In genomic region chr6:67535005-67535776, GRCm38 (mm10) we compare ENCODE assay signal across 10 mouse cellular contexts. TPM values are rescaled to one million over a fixed set of nuclear protein-coding genes. Genes with fewer than 3 reads are reported as not detected.
A peak's percentile ranks its signal among the peaks of the same experiment; 100 is the strongest.
DNase-seq lines count a peak whose midpoint lies in the region; ATAC-seq and TF ChIP-seq lines count a peak whose summit lies in the region.
"Had no signal": no experiment of that assay in that cellular context is flagged by ENCODE, and none has a peak within 500 bp of the region (broad histone marks: within the 10 kb centered on the region; RNA-seq: fewer than 3 reads in every experiment).

No protein-coding gene starts in this region.

- 1% methylated on average over 62 of the region's 62 CpGs for WGBS in heart, embryonic 13.5 days
- WGBS in hindbrain, embryonic 13.5 days: under 1% methylated on average over 62 of the region's 62 CpGs
- 2% methylated on average over 62 of the region's 62 CpGs for WGBS in liver, embryonic 14.5 days (ENCODE audit: insufficient replicate concordance)

- peak overlapping the region; percentile 83 for H3K4me2 ChIP-seq in heart, embryonic 13.5 days
- H3K4me2 ChIP-seq in hindbrain, embryonic 13.5 days: peak overlapping the region; percentile 86
- peak overlapping the region; percentile 13; the same call in 1 of the 2 replicates for H3K4me2 ChIP-seq in liver, embryonic 14.5 days (ENCODE audit: low read depth)

- H3K36me3 ChIP-seq in heart, embryonic 13.5 days: no peaks in the 10 kb centered on the region
- no peaks in the 10 kb centered on the region for H3K36me3 ChIP-seq in hindbrain, embryonic 13.5 days
- no peaks in the 10 kb centered on the region for H3K36me3 ChIP-seq in liver, embryonic 14.5 days (replicated peaks; ENCODE audit: control insufficient read depth, insufficient read depth, low read depth)

- no peaks in the 10 kb centered on the region for H3K9me3 ChIP-seq in heart, embryonic 13.5 days
- no peaks in the 10 kb centered on the region for H3K9me3 ChIP-seq in hindbrain, embryonic 13.5 days
- no peaks in the 10 kb centered on the region for H3K9me3 ChIP-seq in liver, embryonic 14.5 days (ENCODE audit: control insufficient read depth, low read length)

- TF ChIP-seq EP300 in liver, embryonic 14.5 days (IDR thresholded peaks at IDR 0.05; ENCODE audit: low read depth): no peak

- TF ChIP-seq POLR2A in bone marrow macrophage, adult 2 months (IDR thresholded peaks at IDR 0.05; ENCODE audit: borderline replicate concordance, low read depth, low read length): no peak

- no peak overlapping the region for H3K27ac ChIP-seq in heart, embryonic 13.5 days (replicated peaks)
- H3K27ac ChIP-seq in bone marrow macrophage, adult 2 months (ENCODE audit: insufficient read depth, low read depth, low read length): no peak overlapping the region
- no peak overlapping the region for H3K27ac ChIP-seq in hindbrain, embryonic 13.5 days
- H3K27ac ChIP-seq in liver, embryonic 14.5 days: no peak overlapping the region

- no peak for DNase-seq in heart, adult 11 months
- no peak for DNase-seq in liver, embryonic 14.5 days (ENCODE audit: low read depth in 3 of 3, low spot score in 3 of 3)
- DNase-seq in natural killer cell, adult 2 months (ENCODE audit: low spot score in 2 of 2): peak; percentile 24 to 38
- DNase-seq in layer of hippocampus, postnatal 10 days (ENCODE audit: low spot score in 2 of 2): no peak
- DNase-seq in adrenal gland, adult 8-10 months: no peak

- TF ChIP-seq CTCF in bone marrow macrophage, adult 2 months (IDR thresholded peaks at IDR 0.05; ENCODE audit: low read depth, low read length): no peak
- TF ChIP-seq CTCF in liver, embryonic 14.5 days (IDR thresholded peaks at IDR 0.05; ENCODE audit: low read depth): no peak

- peak overlapping the region; percentile 52 for H3K9ac ChIP-seq in heart, embryonic 13.5 days
- H3K9ac ChIP-seq in hindbrain, embryonic 13.5 days: peak overlapping the region; percentile 66
- no peak overlapping the region for H3K9ac ChIP-seq in liver, embryonic 14.5 days (replicated peaks)

- peak overlapping the region; percentile 53 for H3K4me3 ChIP-seq in heart, embryonic 13.5 days
- H3K4me3 ChIP-seq in bone marrow macrophage, adult 2 months (ENCODE audit: insufficient read depth, low read length): peak overlapping the region; percentile 15; the same call in 1 of the 2 replicates
- peak overlapping the region; percentile 54 for H3K4me3 ChIP-seq in hindbrain, embryonic 13.5 days
- H3K4me3 ChIP-seq in liver, embryonic 14.5 days (ENCODE audit: insufficient read depth in 1 of 2, low read depth in 2 of 2, low read length in 2 of 2): peak overlapping the region; percentile 4 to 6; a peak in 2 of 4 replicates

- ATAC-seq in heart, embryonic 13.5 days (ENCODE audit: extremely low read depth, insufficient number of reproducible peaks, low FRiP score, low TSS enrichment): no peak
- peak; percentile 80 for ATAC-seq in hindbrain, embryonic 13.5 days (ENCODE audit: low FRiP score)
- 0 out of 2 replicates have a peak, but pooled peaks have one; percentile 8 for ATAC-seq in liver, embryonic 14.5 days (ENCODE audit: insufficient read depth)

- peaks cover 24% of the 10 kb centered on the region for H3K4me1 ChIP-seq in heart, embryonic 13.5 days
- H3K4me1 ChIP-seq in bone marrow macrophage, adult 2 months (ENCODE audit: control insufficient read depth, insufficient read depth, low read length): peaks cover 5% of the 10 kb centered on the region
- H3K4me1 ChIP-seq in hindbrain, embryonic 13.5 days (replicated peaks): peaks cover 25% of the 10 kb centered on the region
- H3K4me1 ChIP-seq in liver, embryonic 14.5 days (replicated peaks; ENCODE audit: control insufficient read depth in 2 of 2, insufficient read depth in 2 of 2, low read length in 1 of 2): no peaks in the 10 kb centered on the region

- peaks cover 70% of the 10 kb centered on the region for H3K27me3 ChIP-seq in heart, embryonic 13.5 days (replicated peaks)
- H3K27me3 ChIP-seq in hindbrain, embryonic 13.5 days: peaks cover 72% of the 10 kb centered on the region
- H3K27me3 ChIP-seq in liver, embryonic 14.5 days (ENCODE audit: control insufficient read depth, insufficient read depth, low read length): peaks cover 41% of the 10 kb centered on the region

RNA-seq across cellular contexts. Expression of gene Tacstd2, which starts 0.4 kb away (rescaled TPM):
- 0.38 and 0.53 TPM in 2 replicates for polyA plus RNA-seq in heart, embryonic 13.5 days (2015; fragmentation: Nextera tagmentation; extraction: Ambion mirVana)
- 0.32 TPM in 1 of 2 replicates, not detected in the other for polyA plus RNA-seq in bone marrow macrophage, adult 2 months (2012; ENCODE audit: insufficient read depth, insufficient read length, missing spikeins)
- polyA plus RNA-seq in hindbrain, embryonic 13.5 days (2015; fragmentation: Nextera tagmentation; extraction: Ambion mirVana): 0.40 and 0.92 TPM in 2 replicates
- 0.37 and 0.49 TPM in 2 replicates for polyA plus RNA-seq in liver, embryonic 14.5 days (2012; rRNA removed)
- 0.30 and 0.34 TPM in 2 replicates for polyA plus RNA-seq in liver, embryonic 14.5 days (2014; fragmentation: Nextera tagmentation; extraction: Ambion mirVana)
- 1 to 10 TPM; 2.0 to 2.7 TPM for total RNA-seq in layer of hippocampus, postnatal 10 days (2021)
- not detected for total RNA-seq in adrenal gland, adult 8-10 months (2022)
- total RNA-seq: liver, adult 2 months; MEL had no signal
- polyA plus RNA-seq: liver, adult 2 months had no signal

RNA-seq across cellular contexts. Expression of gene Il23r, which starts 43.5 kb away (rescaled TPM):
- polyA plus RNA-seq in heart, embryonic 13.5 days (2015; fragmentation: Nextera tagmentation; extraction: Ambion mirVana): not detected in 2 replicates
- polyA plus RNA-seq in bone marrow macrophage, adult 2 months (2012; ENCODE audit: insufficient read depth, insufficient read length, missing spikeins): not detected in 2 replicates
- not detected in 2 replicates for polyA plus RNA-seq in hindbrain, embryonic 13.5 days (2015; fragmentation: Nextera tagmentation; extraction: Ambion mirVana)
- not detected in 2 replicates for polyA plus RNA-seq in liver, embryonic 14.5 days (2012; rRNA removed)
- polyA plus RNA-seq in liver, embryonic 14.5 days (2014; fragmentation: Nextera tagmentation; extraction: Ambion mirVana): not detected in 2 replicates
- under 1 TPM in 1 of 2 experiments, not detected in 1; 0.14 TPM for total RNA-seq in layer of hippocampus, postnatal 10 days (2021)
- 10 to 100 TPM; 22.9 to 29.1 (median 28.2) TPM for total RNA-seq in adrenal gland, adult 8-10 months (2022)
- total RNA-seq: liver, adult 2 months; MEL had no signal
- polyA plus RNA-seq: liver, adult 2 months had no signal

Comparison
In these comparisons a context has a peak if more than half of its experiments do, and no peak if none do; other contexts are left out.
1. H3K4me2 ChIP-seq: peak in every context shown above with its lines; median percentile 86 in hindbrain, embryonic 13.5 days; 83 in heart, embryonic 13.5 days; 13 in liver, embryonic 14.5 days.
2. DNase-seq: peak in natural killer cell, adult 2 months (2 of 2); none in heart, adult 11 months (single experiment), liver, embryonic 14.5 days (0 of 3), layer of hippocampus, postnatal 10 days (0 of 2) and adrenal gland, adult 8-10 months (single experiment).
3. Peak in every context shown above with its lines, with median percentiles within 50 percentile points of each other: H3K4me3 ChIP-seq.